Mouse (Mus musculus): ENCODE data around the gene Ugt1a6a. TPM values are rescaled to one million over a fixed set of nuclear protein-coding genes. Genes with fewer than 3 reads are reported as not detected.

The Ugt1a6a gene
- polyA plus RNA-seq, 1 experiment from 2014 or later = 7.9 TPM

DNA sequence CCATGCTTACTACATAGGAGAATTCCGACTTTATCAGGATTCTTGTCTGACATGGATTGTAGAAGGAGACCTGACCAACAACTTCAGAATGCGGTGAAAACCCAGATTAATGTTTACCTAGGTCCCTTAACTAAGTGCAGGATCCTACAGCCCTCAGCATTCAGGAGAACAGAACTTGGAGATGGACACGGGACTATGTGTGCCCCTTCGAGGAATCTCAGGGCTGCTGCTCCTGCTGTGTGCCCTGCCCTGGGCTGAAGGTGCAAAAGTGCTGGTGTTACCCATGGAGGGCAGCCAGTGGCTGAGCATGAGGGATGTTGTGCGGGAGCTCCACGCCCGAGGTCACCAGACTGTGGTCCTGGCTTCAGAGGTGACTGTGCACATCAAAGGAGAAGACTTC lies 65.8 kb downstream of the Ugt1a6a start, which contains the start of gene Ugt1a2:
TSS of gene Ugt1a2 (plus strand) at position 146 of the 400 bp plus-strand sequence.
- H3K4me1 ChIP-seq (replicated peaks) = peaks cover 9% of the 10 kb centered on the region; the same call in 1 of the 2 replicates
- no peak within 1 kb of the TSS for H3K27ac ChIP-seq
- peaks cover 3% of the 10 kb centered on the region; the same call in 1 of the 2 replicates for H3K9me3 ChIP-seq
- no peak within 1 kb of the TSS for H3K4me2 ChIP-seq (replicated peaks)
- H3K36me3 ChIP-seq = no peaks in the 10 kb centered on the region
- H3K4me3 ChIP-seq (replicated peaks) = no peak within 1 kb of the TSS
- no peak for ATAC-seq
- WGBS = 68% methylated on average over 7 of the region's 7 CpGs
- H3K27me3 ChIP-seq (replicated peaks) = no peaks in the 10 kb centered on the region
- no peak within 1 kb of the TSS for H3K9ac ChIP-seq

DNA sequence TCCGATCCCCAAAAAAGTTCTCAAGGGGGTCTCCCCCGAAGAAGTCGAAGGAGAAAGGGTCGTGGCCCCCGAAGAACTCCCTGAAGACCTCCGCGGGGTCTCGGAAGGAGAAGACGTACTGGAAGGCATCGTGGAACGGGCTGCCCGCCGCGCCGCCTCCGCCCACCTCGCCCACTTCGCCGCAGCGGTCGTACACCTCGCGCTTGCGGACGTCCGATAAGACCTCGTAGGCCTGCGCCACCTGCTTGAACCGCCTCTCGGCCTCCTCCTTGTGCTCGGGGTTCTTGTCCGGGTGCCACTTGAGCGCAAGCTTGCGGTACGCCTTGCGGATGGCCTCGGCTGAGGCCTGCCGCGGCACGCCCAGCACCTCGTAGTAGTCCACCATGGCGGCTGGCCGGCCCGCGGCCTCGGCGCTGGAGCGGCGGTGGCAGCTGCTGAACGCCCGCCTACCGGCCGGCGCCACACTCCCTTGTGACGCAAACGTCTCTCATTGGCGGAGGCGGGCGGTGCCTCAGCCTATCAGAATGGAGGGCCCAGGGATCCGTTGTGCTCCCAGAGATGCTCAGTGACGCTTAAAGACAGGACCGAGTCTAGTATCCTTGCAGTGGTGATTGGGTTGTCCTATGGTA lies 70.8 kb downstream of the Ugt1a6a start, which contains the start of gene Dnajb3:
TSS of gene Dnajb3 (minus strand) at position 489 of the 629 bp plus-strand sequence.
- H3K4me3 ChIP-seq (replicated peaks) = peak within 1 kb of the TSS; percentile 50

DNA sequence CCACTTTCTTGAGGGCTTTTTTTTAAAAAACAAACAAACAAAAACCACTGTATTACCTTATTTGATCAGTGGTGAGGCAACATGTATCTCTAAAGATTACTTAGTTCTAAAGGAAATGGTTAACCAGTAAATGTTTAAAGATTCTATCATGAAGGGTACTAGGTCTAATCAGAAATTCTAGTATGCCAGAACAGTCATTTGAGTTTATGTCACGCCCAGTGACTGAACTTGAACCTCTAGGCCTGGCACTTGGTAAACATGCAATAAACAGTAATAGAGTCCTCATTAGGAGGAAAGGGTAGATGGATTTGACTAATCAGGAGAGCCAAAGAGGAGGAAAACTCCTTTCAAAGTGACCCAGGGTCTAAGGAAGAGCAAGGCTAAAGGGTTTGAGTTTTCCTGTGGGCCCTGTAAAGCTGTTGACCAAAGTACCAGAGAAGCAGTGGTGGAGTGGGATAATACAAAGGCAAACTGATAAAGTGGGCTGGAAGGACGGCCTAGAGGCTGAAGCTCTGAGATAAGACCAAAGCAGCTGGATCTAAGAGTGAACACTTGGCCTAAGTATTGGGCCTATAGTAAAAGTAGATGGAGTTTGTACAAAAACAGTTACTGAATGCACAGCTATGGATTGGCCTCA lies 72.4 kb downstream of the Ugt1a6a start:
- Histone ChIP-seq H3K4me3 (replicated peaks) (no peak overlapping the region), H3K36me3 (no peaks in the 10 kb centered on the region), H3K4me1 (replicated peaks) (peaks cover 8% of the 10 kb centered on the region; the same call in 1 of the 2 replicates), H3K27me3 (replicated peaks) (no peaks in the 10 kb centered on the region), H3K9me3 (peaks cover 4% of the 10 kb centered on the region; the same call in 1 of the 2 replicates), H3K4me2 (replicated peaks) (no peak overlapping the region), H3K9ac (no peak overlapping the region), H3K27ac (no peak overlapping the region)
- peak; percentile 46; the same call in 1 of the 2 replicates for ATAC-seq
- WGBS = 61% methylated on average over 2 of the region's 2 CpGs

More for the DNA sequence above, 70.8 kb downstream of the Ugt1a6a start, which contains the start of gene Dnajb3:
- Histone ChIP-seq H3K36me3 (no peaks in the 10 kb centered on the region), H3K4me2 (replicated peaks) (peak within 1 kb of the TSS; percentile 88), H3K4me1 (replicated peaks) (peaks cover 8% of the 10 kb centered on the region; the same call in 1 of the 2 replicates), H3K27me3 (replicated peaks) (no peaks in the 10 kb centered on the region), H3K9ac (peak within 1 kb of the TSS; percentile 72), H3K27ac (no peak within 1 kb of the TSS), H3K9me3 (peaks cover 3% of the 10 kb centered on the region; the same call in 1 of the 2 replicates)
- peak; percentile 95 for ATAC-seq
- 5% methylated on average over 62 of the region's 62 CpGs for WGBS

DNA sequence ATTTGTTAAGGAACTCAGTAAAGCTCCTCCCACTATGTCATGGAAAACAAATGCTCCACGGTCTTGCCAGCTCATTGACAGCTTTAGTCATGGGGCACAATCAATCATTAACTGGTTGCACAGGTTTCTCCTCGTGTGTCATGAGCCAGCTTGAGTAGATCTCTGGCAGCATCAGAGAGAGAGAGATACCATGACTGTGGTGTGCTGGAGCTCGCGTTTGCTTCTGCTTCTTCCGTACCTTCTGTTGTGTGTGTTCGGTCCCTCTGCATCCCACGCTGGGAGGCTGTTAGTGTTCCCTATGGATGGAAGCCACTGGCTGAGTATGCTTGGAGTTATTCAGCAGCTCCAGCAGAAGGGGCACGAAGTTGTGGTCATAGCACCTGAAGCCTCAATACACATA lies 77.2 kb downstream of the Ugt1a6a start, which contains the start of gene Ugt1a1:
TSS of gene Ugt1a1 (plus strand) at position 148 of the 400 bp plus-strand sequence.
- H3K9me3 ChIP-seq = peaks cover 26% of the 10 kb centered on the region
- no peak within 1 kb of the TSS for H3K9ac ChIP-seq
- no peaks in the 10 kb centered on the region for H3K27me3 ChIP-seq (replicated peaks)
- ATAC-seq = peak; percentile 53
- WGBS = 68% methylated on average over 8 of the region's 8 CpGs
- H3K27ac ChIP-seq = no peak within 1 kb of the TSS
- no peak within 1 kb of the TSS for H3K4me3 ChIP-seq (replicated peaks)
- H3K4me1 ChIP-seq (replicated peaks) = no peaks in the 10 kb centered on the region
- H3K4me2 ChIP-seq (replicated peaks) = no peak within 1 kb of the TSS
- no peaks in the 10 kb centered on the region for H3K36me3 ChIP-seq

DNA sequence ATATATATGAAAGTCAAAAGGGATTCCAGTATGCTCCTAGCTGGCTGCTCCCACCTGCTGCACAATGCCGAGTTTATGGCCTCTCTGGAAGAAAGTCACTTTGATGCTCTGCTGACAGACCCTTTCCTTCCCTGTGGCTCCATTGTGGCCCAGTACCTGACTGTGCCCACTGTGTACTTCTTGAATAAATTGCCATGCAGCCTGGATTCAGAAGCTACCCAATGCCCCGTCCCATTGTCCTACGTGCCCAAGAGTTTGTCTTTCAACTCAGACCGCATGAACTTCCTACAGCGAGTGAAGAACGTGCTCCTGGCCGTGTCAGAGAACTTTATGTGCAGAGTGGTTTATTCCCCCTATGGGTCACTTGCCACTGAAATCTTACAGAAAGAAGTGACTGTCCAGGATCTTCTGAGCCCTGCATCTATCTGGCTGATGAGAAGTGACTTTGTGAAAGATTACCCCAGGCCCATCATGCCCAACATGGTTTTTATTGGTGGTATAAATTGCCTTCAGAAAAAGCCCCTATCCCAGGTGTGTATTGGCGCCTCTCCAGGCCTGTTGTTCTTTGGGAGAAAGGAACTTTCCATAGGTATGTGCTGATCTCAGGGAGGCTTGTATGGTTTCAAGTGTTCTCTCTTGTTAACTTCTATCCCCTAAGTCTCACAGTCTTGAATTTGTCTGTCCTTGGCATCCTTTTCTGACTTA lies 77.9 kb downstream of the Ugt1a6a start:
- no peaks in the 10 kb centered on the region for H3K36me3 ChIP-seq
- ATAC-seq = 0 out of 2 replicates have a peak, but pooled peaks have one; percentile 5
- no peak overlapping the region for H3K27ac ChIP-seq
- H3K9me3 ChIP-seq = peaks cover 32% of the 10 kb centered on the region
- no peak overlapping the region for H3K4me3 ChIP-seq (replicated peaks)
- H3K27me3 ChIP-seq (replicated peaks) = no peaks in the 10 kb centered on the region
- H3K9ac ChIP-seq = no peak overlapping the region
- 61% methylated on average over 8 of the region's 8 CpGs for WGBS
- H3K4me1 ChIP-seq (replicated peaks) = no peaks in the 10 kb centered on the region
- no peak overlapping the region for H3K4me2 ChIP-seq (replicated peaks)

DNA sequence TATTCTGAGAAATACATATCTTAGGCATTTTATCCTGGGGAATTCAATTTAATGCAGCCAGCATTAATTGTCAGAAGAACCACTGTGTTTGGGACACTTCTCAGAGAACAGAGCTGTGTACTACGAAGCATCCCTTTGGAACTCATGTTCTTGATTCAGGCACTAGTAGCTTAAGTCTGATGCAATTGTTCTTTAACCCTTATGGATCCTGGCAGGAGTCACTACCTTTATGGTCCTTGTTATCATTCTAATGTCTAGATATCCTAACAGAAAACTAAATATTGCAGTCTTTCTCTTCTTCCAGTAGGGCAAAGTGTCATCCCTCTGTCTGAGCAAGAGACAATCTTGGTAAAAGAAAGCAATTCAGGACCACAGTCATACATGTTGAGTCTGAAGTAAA lies 78.5 kb downstream of the Ugt1a6a start:
- H3K4me1 ChIP-seq (replicated peaks) = no peaks in the 10 kb centered on the region
- H3K4me2 ChIP-seq (replicated peaks) = no peak overlapping the region
- H3K4me3 ChIP-seq (replicated peaks) = no peak overlapping the region
- no peak for ATAC-seq
- no peaks in the 10 kb centered on the region for H3K27me3 ChIP-seq (replicated peaks)
- H3K27ac ChIP-seq = no peak overlapping the region
- peaks cover 33% of the 10 kb centered on the region for H3K9me3 ChIP-seq
- no peak overlapping the region for H3K9ac ChIP-seq
- H3K36me3 ChIP-seq = no peaks in the 10 kb centered on the region
- 75% methylated on average over 1 of the region's 1 CpGs for WGBS

DNA sequence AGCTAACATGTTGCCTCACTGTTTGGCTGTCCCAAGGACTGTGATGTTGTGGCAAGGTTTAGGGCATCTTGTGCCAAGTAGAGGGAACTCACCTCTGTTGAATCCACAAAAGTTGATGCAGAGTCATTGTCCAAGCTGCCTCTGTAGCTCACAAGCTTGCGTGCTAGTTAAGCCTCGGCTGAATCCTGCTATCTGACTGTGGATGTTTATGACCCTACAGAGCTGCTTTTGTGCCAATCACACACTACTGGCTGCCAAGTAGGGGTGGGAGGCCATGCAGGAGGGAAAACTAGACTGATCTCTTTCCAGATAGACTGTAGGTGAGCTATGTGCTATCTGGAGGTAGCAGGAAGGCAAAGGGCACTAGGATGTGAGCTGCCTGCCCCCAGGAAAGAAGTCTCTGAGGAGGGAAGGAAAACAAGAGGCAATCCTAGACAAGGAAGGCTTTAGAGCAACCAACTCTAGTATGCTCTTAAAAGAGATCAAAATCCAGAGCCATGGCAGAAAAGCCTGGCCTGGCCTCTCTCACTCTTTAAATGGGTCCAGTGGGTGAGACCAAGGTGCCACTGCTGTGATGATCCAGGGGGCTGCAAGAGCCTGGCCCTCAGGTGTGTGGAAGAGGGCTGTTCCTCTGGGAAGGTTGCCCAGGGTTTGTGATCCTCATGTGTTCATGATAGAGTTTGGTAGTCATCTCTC lies 79.3 kb downstream of the Ugt1a6a start:
- WGBS = 74% methylated on average over 2 of the region's 2 CpGs
- H3K9me3 ChIP-seq = peaks cover 33% of the 10 kb centered on the region
- peak; percentile 82 for ATAC-seq
- H3K36me3 ChIP-seq = no peaks in the 10 kb centered on the region
- no peak overlapping the region for H3K27ac ChIP-seq
- H3K9ac ChIP-seq = no peak overlapping the region
- no peaks in the 10 kb centered on the region for H3K27me3 ChIP-seq (replicated peaks)
- H3K4me3 ChIP-seq (replicated peaks) = no peak overlapping the region
- H3K4me1 ChIP-seq (replicated peaks) = no peaks in the 10 kb centered on the region
- H3K4me2 ChIP-seq (replicated peaks) = no peak overlapping the region

DNA sequence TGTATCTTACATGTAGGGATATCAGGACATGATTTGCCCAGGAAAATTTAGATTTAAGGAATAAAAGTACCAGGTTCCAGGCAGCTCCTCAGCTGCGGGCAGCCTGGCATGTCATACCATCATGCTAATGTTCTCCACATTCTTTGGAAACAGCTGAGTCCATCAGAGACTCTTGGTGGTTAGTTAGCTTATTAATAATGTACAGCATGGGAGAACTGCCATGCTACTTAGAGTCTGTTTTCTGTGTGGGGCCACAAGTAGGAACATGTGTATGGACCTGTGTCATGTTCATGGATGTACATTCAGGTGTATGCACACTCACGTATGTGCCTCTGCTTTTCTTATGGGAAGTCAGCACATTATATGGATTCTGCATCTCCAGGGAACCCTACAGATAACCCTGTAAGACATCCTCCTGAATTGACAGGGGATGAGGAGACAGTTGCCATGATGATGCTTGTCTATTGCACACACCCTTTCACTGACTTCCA lies 79.9 kb downstream of the Ugt1a6a start:
- no peak for ATAC-seq
- Histone ChIP-seq H3K4me1 (replicated peaks) (no peaks in the 10 kb centered on the region), H3K9me3 (peaks cover 33% of the 10 kb centered on the region), H3K27me3 (replicated peaks) (no peaks in the 10 kb centered on the region), H3K4me2 (replicated peaks) (no peak overlapping the region), H3K4me3 (replicated peaks) (no peak overlapping the region), H3K9ac (no peak overlapping the region), H3K27ac (no peak overlapping the region), H3K36me3 (no peaks in the 10 kb centered on the region)
- WGBS = 81% methylated on average over 2 of the region's 2 CpGs

DNA sequence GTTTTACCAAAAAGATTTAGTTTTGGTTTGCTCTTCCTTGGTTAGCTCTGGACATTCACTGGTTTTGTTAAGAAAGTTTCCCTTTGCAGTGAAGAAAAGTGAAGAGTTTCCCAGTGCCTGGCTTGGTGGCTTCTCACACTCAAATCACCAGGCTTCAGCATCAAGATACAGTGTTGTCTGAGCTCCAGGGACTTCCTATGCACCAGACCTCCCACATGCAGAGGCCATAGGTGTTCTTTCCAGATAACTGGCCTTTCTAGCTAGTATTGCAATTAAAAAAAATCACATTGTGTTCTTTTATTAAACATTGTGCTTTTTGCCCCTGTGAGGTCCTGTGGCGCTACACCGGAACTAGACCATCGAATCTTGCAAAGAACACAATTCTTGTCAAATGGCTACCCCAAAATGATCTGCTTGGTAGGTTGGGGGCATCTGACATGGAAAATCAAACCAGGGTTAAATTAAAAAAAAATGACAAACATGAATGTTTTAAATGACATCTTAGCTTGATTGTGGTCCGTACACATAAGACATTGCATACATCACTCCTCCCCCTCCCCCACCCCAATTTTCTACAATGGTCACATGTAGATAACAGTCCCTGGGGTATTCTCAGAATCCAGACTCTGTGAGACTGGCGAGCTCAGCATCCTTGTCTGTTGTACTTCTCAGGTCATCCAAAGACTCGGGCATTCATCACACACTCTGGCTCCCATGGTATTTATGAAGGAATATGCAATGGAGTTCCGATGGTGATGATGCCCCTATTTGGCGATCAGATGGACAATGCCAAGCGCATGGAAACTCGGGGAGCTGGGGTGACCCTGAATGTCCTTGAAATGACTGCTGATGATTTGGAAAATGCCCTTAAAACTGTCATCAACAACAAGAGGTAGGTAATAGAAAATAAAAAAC lies 81.1 kb downstream of the Ugt1a6a start:
- WGBS = 71% methylated on average over 10 of the region's 10 CpGs
- peaks cover 33% of the 10 kb centered on the region for H3K9me3 ChIP-seq

DNA sequence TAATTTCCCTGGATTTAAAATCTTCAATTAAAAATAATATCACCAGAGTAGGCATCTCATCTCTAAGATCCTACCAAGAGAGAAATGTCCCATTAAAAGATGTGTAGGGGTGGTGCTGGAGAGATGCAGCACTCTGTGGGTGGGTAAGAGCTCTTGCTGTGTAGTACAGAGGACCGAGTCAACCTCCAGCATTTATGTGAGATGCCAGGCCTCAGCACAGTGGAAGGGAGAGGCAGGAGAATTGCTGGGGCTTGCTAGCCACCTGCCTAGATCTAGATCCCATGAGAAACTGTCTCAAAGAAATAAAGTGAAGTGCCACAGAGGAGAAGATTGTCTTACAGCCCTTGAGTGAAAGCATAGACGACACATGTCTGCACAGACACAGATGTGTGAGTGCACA lies 81.9 kb downstream of the Ugt1a6a start:
- Histone ChIP-seq H3K9me3 (peaks cover 33% of the 10 kb centered on the region), H3K27ac (no peak overlapping the region), H3K4me3 (replicated peaks) (no peak overlapping the region), H3K4me2 (replicated peaks) (no peak overlapping the region), H3K4me1 (replicated peaks) (no peaks in the 10 kb centered on the region), H3K36me3 (no peaks in the 10 kb centered on the region), H3K27me3 (replicated peaks) (no peaks in the 10 kb centered on the region), H3K9ac (no peak overlapping the region)
- no peak for ATAC-seq
- 58% methylated on average over 2 of the region's 2 CpGs for WGBS

More for the DNA sequence above, 81.1 kb downstream of the Ugt1a6a start:
- Histone ChIP-seq H3K36me3 (no peaks in the 10 kb centered on the region), H3K4me2 (replicated peaks) (no peak overlapping the region), H3K9ac (no peak overlapping the region), H3K4me3 (replicated peaks) (no peak overlapping the region), H3K27ac (no peak overlapping the region), H3K27me3 (replicated peaks) (no peaks in the 10 kb centered on the region), H3K4me1 (replicated peaks) (no peaks in the 10 kb centered on the region)
- no peak for ATAC-seq

DNA sequence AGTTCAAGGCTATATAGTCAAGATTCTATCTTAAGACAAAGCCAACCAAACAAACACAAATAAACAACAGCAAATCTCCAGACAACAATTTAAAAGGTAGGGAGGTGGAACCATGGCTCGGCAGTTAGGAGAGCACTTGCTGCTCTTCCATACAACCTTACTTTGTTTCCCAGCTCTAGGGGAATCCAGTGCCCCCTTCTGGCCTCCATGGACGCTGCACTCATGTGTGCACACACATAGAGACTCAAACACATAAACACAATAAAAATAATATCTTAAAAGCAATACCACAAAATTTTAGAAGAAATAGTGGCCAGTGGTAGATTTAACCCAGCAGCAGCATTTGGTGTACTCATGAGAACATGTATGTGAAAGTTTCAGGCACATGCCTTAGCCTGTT lies 82.5 kb downstream of the Ugt1a6a start:
- no peaks in the 10 kb centered on the region for H3K36me3 ChIP-seq
- no peak overlapping the region for H3K27ac ChIP-seq
- H3K9ac ChIP-seq = no peak overlapping the region
- no peak for ATAC-seq
- H3K27me3 ChIP-seq (replicated peaks) = no peaks in the 10 kb centered on the region
- H3K9me3 ChIP-seq = peaks cover 31% of the 10 kb centered on the region
- no peak overlapping the region for H3K4me3 ChIP-seq (replicated peaks)
- WGBS = 59% methylated on average over 2 of the region's 2 CpGs
- H3K4me1 ChIP-seq (replicated peaks) = no peaks in the 10 kb centered on the region
- no peak overlapping the region for H3K4me2 ChIP-seq (replicated peaks)
